Mouse (Mus musculus) heart, postnatal 0 days (tissue): ENCODE data around the gene Cep89. TPM values are rescaled to one million over a fixed set of nuclear protein-coding genes. Genes with fewer than 3 reads are reported as not detected.
A peak's percentile ranks its signal among the peaks of the same experiment; 100 is the strongest.

Experiments
- ATAC-seq: fragments of 200-750 bp; cut with Nextera tagmentation; 2 replicates; pipeline ENCODE4 v1.8.0; 2017; ENCODE audit warnings: low read depth, moderate number of reproducible peaks, moderate library complexity; ENCODE audit not compliant: insufficient read depth
- DNase-seq: peaks from one replicate; pipeline ENCODE4 v3.0.0-alpha.2; 2016; ENCODE audit warnings: low spot score
- H3K27ac ChIP-seq: fragments of 300-500 bp; sonication (generic); 2 replicates; pipeline ENCODE4 v1.5.1; 2014; ENCODE audit warnings: low read depth, mild to moderate bottlenecking
- H3K27me3 ChIP-seq: fragments of 300-500 bp; sonication (generic); 2 replicates; pipeline ENCODE4 v1.6.1; 2014; ENCODE audit warnings: low read length, mixed read lengths; ENCODE audit not compliant: control insufficient read depth, insufficient read depth
- H3K36me3 ChIP-seq: fragments of 300-500 bp; sonication (generic); replicated peaks from 2 replicates; pipeline ENCODE4 v1.6.1; 2014; ENCODE audit warnings: low read length, mixed read lengths; ENCODE audit not compliant: control insufficient read depth, insufficient read depth
- H3K4me1 ChIP-seq: fragments of 300-500 bp; sonication (generic); 2 replicates; pipeline ENCODE4 v1.6.1; 2014; ENCODE audit warnings: antibody characterized with exemption; ENCODE audit not compliant: control insufficient read depth, insufficient read depth
- H3K4me2 ChIP-seq: fragments of 300-500 bp; sonication (generic); 2 replicates; pipeline ENCODE4 v1.6.1; 2014; ENCODE audit warnings: low read depth, mild to moderate bottlenecking, low read length, moderate library complexity
- H3K4me3 ChIP-seq: fragments of 300-500 bp; sonication (generic); 2 replicates; pipeline ENCODE4 v1.5.1; 2014; ENCODE audit warnings: low read depth, low read length
- H3K9ac ChIP-seq: fragments of 300-500 bp; sonication (generic); replicated peaks from 2 replicates; pipeline ENCODE4 v1.6.1; 2014; ENCODE audit warnings: low read depth, low read length, mixed read lengths
- H3K9me3 ChIP-seq: fragments of 300-500 bp; sonication (generic); replicated peaks from 2 replicates; pipeline ENCODE4 v1.6.1; 2016; ENCODE audit warnings: low read length; ENCODE audit not compliant: control insufficient read depth
- CTCF ChIP-seq: IDR thresholded peaks from 2 replicates; pipeline ENCODE4 v1.5.1; 2016; ENCODE audit warnings: antibody characterized with exemption, control low read depth, low read depth
- EP300 ChIP-seq: IDR thresholded peaks from 2 replicates; pipeline ENCODE4 v1.6.1; 2016; ENCODE audit warnings: antibody characterized with exemption, low read depth
- WGBS: fragments of 180-500 bp; shearing (Covaris S2); extraction: QIAGEN DNeasy Blood & Tissue Kit; methylation state at CpG from one replicate; pipeline ENCODE4 v1.1.7; 2014; 5-methylcytosine and 5-hydroxymethylcytosine counted together
- polyA plus RNA-seq: library from polyadenylated mRNA; unstranded; fragments of >200 nt; fragmentation: Nextera tagmentation; extraction: Ambion mirVana; gene quantifications from 2 replicates; pipeline ENCODE4 v1.2.1, GENCODE M21; 2015
- total RNA-seq: library from RNA; depleted of rRNA; stranded (reverse); fragments of >200 nt; gene quantifications from 2 replicates; pipeline ENCODE4 v1.2.3, GENCODE M21; 2014; ENCODE audit warnings: low replicate concordance; rRNA removed

Gene Cep89
- total and polyA plus RNA-seq, 2 experiments from 2014 or later, result 22.7 to 34.4 TPM

GRCm38 (mm10) chr7:35467856-35468255 is 71.0 kb downstream of the Cep89 start:
- Histone ChIP-seq H3K27ac (no peak overlapping the region), H3K27me3 (no peaks in the 10 kb centered on the region), H3K9me3 (no peaks in the 10 kb centered on the region), H3K4me2 (no peak overlapping the region), H3K36me3 (no peaks in the 10 kb centered on the region), H3K4me1 (0 out of 2 replicates have a peak, but pooled peaks cover 6% of the 10 kb centered on the region), H3K4me3 (no peak overlapping the region), H3K9ac (no peak overlapping the region)
- DNase-seq (no peak), ATAC-seq (no peak)
- TF ChIP-seq EP300 (no peak), CTCF (no peak)
- 73% methylated on average over 2 of the region's 2 CpGs for WGBS

- H3K4me3 ChIP-seq, result no peak overlapping the region
- no peak for TF ChIP-seq EP300
- TF ChIP-seq CTCF, result no peak
- no peaks in the 10 kb centered on the region for H3K4me1 ChIP-seq
- no peak overlapping the region for H3K9ac ChIP-seq
- no peaks in the 10 kb centered on the region for H3K27me3 ChIP-seq
- H3K9me3 ChIP-seq, result no peaks in the 10 kb centered on the region
- DNase-seq, result peak; percentile 34
- H3K27ac ChIP-seq, result no peak overlapping the region
- 21% methylated on average over 4 of the region's 4 CpGs for WGBS
- no peak overlapping the region for H3K4me2 ChIP-seq
- ATAC-seq, result peak; percentile 53
- H3K36me3 ChIP-seq, result no peaks in the 10 kb centered on the region
These were observed 74.0 kb downstream of the Cep89 start for GRCm38 (mm10) chr7:35470794-35471193.

- no peaks in the 10 kb centered on the region for H3K36me3 ChIP-seq
- H3K4me1 ChIP-seq, result no peaks in the 10 kb centered on the region
- no peaks in the 10 kb centered on the region for H3K27me3 ChIP-seq
- no peak overlapping the region for H3K4me3 ChIP-seq
- DNase-seq, result no peak
- WGBS, result 54% methylated on average over 2 of the region's 2 CpGs
- TF ChIP-seq CTCF (no peak), EP300 (no peak)
- H3K9ac ChIP-seq, result no peak overlapping the region
- no peak overlapping the region for H3K27ac ChIP-seq
- ATAC-seq, result no peak
- no peaks in the 10 kb centered on the region for H3K9me3 ChIP-seq
- no peak overlapping the region for H3K4me2 ChIP-seq
These were observed 79.6 kb downstream of the Cep89 start for GRCm38 (mm10) chr7:35476457-35476856.

GRCm38 (mm10) chr7:35485126-35485525 is 88.3 kb downstream of the Cep89 start:
- no peaks in the 10 kb centered on the region for H3K36me3 ChIP-seq
- DNase-seq, result peak; percentile 13
- 28% methylated on average over 2 of the region's 2 CpGs for WGBS

GRCm38 (mm10) chr7:35486553-35486952 is 89.7 kb downstream of the Cep89 start:
- Histone ChIP-seq H3K27me3 (no peaks in the 10 kb centered on the region), H3K4me2 (no peak overlapping the region), H3K36me3 (no peaks in the 10 kb centered on the region), H3K9me3 (no peaks in the 10 kb centered on the region), H3K27ac (no peak overlapping the region), H3K4me3 (no peak overlapping the region), H3K9ac (no peak overlapping the region), H3K4me1 (peaks cover 22% of the 10 kb centered on the region)
- DNase-seq (no peak), ATAC-seq (no peak)
- TF ChIP-seq CTCF, result no peak
- TF ChIP-seq EP300, result no peak
- 67% methylated on average over 8 of the region's 8 CpGs for WGBS

More at GRCm38 (mm10) chr7:35485126-35485525, 88.3 kb downstream of the Cep89 start:
- no peak for TF ChIP-seq CTCF
- TF ChIP-seq EP300, result no peak
- Histone ChIP-seq H3K4me1 (peaks cover 22% of the 10 kb centered on the region), H3K9me3 (no peaks in the 10 kb centered on the region), H3K4me3 (no peak overlapping the region), H3K27me3 (no peaks in the 10 kb centered on the region), H3K27ac (peak overlapping the region; percentile 22), H3K4me2 (no peak overlapping the region), H3K9ac (no peak overlapping the region)
- ATAC-seq, result peak; percentile 57; the same call in 1 of the 2 replicates

Other genes with a start within 250 kb of the Cep89 start
- gene Slc7a10, start 210.7 kb upstream of the Cep89 start, total RNA-seq, result 0.11 TPM in 1 of 2 replicates, not detected in the other
- 0.15 and 1.1 TPM in 2 replicates for gene Slc7a10, start 210.7 kb upstream of the Cep89 start, polyA plus RNA-seq
- gene Lrp3, start 181.5 kb upstream of the Cep89 start, total RNA-seq, result 3.3 and 3.5 TPM in 2 replicates
- gene Lrp3, start 181.5 kb upstream of the Cep89 start, polyA plus RNA-seq, result 1.3 and 1.4 TPM in 2 replicates
- gene Gpatch1, start 78.6 kb upstream of the Cep89 start, total RNA-seq, result 2.1 and 3.6 TPM in 2 replicates
- gene Gpatch1, start 78.6 kb upstream of the Cep89 start, polyA plus RNA-seq, result 9.5 and 10.1 TPM in 2 replicates
- gene Rhpn2, start 62.9 kb upstream of the Cep89 start, total RNA-seq, result 4.8 and 6.1 TPM in 2 replicates
- 4.0 and 4.3 TPM in 2 replicates for gene Rhpn2, start 62.9 kb upstream of the Cep89 start, polyA plus RNA-seq
- 1.7 and 10.3 TPM in 2 replicates for gene Faap24, start 199 bp upstream of the Cep89 start, total RNA-seq
- gene Faap24, start 199 bp upstream of the Cep89 start, polyA plus RNA-seq, result 8.2 and 8.7 TPM in 2 replicates
- 0.27 TPM in 1 of 2 replicates, not detected in the other for gene Slc7a9, start 51.8 kb downstream of the Cep89 start, total RNA-seq
- 0.20 and 0.22 TPM in 2 replicates for gene Slc7a9, start 51.8 kb downstream of the Cep89 start, polyA plus RNA-seq
- gene Tdrd12, start 140.7 kb downstream of the Cep89 start, total RNA-seq, result not detected in 2 replicates
- gene Tdrd12, start 140.7 kb downstream of the Cep89 start, polyA plus RNA-seq, result 1.4 and 1.5 TPM in 2 replicates
- 75.2 and 76.6 TPM in 2 replicates for gene Nudt19, start 159.3 kb downstream of the Cep89 start, total RNA-seq
- gene Nudt19, start 159.3 kb downstream of the Cep89 start, polyA plus RNA-seq, result 133 and 136 TPM in 2 replicates
- under 0.01 TPM in 1 of 2 replicates, not detected in the other for gene Rgs9bp, start 188.5 kb downstream of the Cep89 start, total RNA-seq
- 0.04 and 0.07 TPM in 2 replicates for gene Rgs9bp, start 188.5 kb downstream of the Cep89 start, polyA plus RNA-seq
- gene Ankrd27, start 189.2 kb downstream of the Cep89 start, total RNA-seq, result 9.5 and 19.3 TPM in 2 replicates
- 8.9 and 9.6 TPM in 2 replicates for gene Ankrd27, start 189.2 kb downstream of the Cep89 start, polyA plus RNA-seq